Mouse (Mus musculus) 416B (cell line): ENCODE measurements around the gene Pla2g1b.

Experiments used
- DNase-seq: peaks from one replicate; pipeline ENCODE4 v3.0.0; 2011; ENCODE audit warnings: low read depth

The Pla2g1b gene

DNA sequence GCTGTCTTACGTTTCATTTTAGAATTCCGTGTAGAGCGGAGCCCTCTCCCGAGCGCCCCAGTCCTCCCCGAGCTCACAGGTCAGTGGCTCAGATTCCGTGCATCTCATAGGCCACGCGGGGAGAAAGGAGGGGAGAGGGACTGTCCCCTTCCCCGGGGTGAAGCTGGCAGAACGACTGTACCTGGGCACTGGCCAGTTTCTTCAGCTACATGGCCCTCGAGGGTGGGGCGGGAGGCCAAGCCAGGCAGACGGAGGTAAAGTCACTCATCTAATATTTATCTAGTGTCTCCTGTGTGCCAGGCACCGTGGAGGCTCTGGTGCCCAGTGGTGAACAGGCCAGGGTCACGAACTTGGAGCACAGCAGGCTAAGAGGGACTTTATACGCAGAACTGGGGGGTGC lies 19.0 kb upstream of the Pla2g1b start:
- no peak for DNase-seq

- DNase-seq, result no peak
Observed at GRCm38 (mm10) chr5:115449247-115449646, 16.8 kb upstream of the Pla2g1b start.

- DNase-seq, result no peak
Observed at GRCm38 (mm10) chr5:115450410-115451317, 15.4 kb upstream of the Pla2g1b start.

DNA sequence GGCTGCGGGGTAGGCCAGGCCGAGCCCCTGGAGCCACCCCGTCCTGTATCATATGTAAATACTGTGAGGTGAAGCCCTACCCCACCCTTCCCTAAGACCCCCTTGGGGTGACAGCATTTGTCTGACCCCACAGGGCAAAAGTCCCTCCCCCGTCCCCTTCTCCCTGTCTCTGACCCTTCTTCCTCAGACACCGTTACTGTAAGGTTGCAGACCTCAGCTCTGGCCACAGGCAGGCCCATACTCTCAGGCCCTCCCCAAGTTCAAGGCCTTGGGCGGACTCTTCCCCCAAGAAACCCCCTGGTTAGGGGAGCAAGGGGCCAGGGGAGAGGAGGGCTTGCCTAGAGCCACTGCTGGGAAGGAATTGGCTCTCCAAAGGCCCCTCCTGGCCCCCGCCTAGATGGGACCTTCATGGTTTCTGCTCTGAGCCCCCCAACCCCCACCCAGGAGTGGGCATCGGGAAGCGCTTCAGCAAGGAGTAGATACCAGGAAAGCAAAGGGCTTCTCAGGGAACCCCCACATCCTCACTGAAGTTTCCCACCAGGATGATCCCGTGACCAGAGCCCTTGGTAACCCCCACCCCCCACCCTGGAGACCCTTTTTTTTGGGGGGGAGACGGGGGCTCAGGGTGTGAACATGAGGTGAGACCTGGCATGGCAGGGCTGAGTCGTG lies 11.5 kb upstream of the Pla2g1b start:
- DNase-seq, result no peak

DNA sequence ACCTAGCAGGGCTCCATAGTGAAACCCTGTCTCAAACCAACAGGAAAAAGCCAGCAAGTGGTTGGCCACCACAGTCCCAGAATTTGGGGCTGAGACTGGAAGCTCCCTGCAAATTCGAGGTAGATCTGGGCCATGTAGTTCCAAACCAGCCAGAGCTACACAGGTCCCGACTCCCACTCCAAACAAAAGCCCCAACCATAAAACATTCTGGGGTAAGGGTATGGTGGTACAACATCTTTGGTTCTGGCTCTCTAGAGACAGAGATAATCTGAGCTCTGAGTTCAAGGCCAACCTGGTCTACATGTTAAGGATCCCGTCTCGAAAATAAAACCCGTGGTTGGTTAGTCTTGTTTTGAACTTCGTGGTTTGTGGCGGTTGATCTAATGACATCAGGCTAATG lies 10.2 kb upstream of the Pla2g1b start:
- no peak for DNase-seq

DNA sequence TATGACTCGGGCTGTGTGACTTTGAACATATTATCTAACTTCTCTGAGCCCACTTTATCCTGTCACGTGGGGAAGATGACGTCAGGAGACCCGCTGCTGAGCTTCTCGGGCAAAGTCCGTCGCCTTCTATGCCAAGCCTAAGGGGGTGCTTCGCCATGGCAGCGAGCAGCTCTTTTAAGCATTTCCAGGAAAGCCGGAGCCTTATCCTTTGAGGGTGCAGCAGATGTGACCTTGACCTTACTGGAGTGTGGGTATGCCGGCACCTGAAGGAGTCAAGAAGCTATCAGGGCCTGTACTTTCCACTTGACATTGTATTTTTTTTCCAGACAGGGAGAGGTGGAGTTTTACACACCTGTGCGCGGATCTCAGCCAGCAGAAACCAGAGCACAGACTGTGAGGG lies 7.1 kb upstream of the Pla2g1b start:
- DNase-seq, result no peak

GRCm38 (mm10) chr5:115464408-115465115 lies 1.5 kb upstream of the Pla2g1b start:
- DNase-seq, result no peak

- peak; percentile 91 for DNase-seq
Observed at GRCm38 (mm10) chr5:115469791-115470190, 3.7 kb downstream of the Pla2g1b start.

GRCm38 (mm10) chr5:115470766-115471531 lies 4.9 kb downstream of the Pla2g1b start:
- peak; percentile 72 for DNase-seq

DNA sequence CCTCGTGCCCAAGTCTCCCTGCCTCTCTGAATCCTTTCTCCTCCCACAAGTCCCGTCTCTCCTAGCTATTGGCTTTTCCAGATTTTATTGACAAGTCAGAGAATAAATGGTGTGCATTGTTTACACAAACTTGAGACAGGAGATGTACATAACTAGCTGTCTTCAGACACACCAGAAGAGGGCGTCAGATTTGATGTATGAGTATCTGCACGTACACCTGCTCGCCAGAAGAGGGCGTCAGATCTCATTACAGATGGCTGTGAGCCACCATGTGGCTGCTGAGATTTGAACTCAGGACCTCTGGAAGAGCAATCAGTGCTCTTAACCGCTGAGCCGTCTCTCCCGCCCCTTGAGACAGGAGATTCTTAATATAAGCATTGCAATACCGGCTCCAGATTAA lies 7.1 kb downstream of the Pla2g1b start:
- DNase-seq, result peak; percentile 36

DNA sequence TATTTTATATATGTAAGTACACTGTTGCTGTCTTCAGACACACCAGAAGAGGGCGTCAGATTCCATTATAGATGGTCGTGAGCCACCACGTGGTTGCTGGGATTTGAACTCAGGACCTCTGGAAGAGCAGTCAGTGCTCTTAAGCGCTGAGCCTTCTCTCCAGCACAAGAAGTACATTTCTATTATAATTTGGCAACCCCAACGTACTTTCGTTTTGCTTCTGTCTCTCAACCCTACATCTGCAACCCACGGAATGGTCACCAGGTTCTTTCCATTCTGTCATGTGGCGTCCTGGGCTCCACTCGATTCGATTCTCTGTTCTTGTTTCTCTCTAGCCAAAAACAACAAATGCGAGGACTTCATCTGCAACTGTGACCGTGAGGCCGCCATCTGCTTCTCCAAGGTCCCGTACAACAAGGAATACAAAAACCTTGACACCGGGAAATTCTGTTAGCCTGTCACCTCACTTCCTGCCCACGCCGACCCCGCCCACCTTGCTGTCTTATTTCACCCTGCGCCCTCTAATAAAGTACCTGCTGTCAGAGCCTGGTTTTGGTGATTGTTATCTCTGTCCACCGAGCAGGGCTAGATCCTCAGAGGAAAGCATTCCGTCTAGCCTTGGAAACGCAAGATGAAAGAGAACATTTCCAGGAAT lies 8.2 kb downstream of the Pla2g1b start:
- DNase-seq, result peak; percentile 46

DNA sequence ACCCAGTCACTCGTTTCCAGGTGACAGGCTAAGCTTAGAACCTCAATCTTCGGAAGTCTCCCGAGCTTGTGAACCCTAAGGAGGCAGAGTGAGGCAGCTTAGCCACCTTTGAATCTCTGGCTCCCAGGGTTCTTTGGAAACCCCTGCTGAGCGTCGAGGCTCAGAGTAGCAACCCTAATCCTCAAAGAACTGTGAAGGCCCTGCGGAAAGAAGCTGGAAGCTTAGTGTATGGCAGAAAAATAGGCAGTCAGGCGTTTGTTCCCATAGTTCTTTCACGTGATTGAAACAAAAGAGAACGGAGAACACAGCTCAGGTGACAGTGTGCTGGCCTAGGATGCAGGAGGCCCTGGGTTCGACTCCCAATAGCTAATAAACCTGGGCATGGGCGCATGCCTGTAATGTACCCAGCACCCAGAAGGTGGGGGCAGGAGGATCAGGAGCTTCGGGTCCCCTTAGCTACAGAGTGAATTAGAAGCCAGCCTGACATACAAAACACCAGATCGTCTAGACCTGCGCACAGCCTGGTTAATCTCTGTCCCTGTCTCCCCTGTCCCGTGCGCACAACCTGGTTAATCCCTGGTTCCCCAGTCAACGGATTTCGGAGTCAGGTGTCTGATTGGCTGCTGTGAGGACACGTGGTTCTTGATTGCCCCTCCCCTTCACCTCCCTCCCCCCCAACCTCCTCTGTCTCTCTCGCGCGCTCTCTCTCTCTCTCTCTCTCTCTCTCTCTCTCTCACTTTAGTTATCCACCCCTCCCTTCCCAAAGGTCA lies 9.5 kb downstream of the Pla2g1b start:
- DNase-seq, result no peak

DNA sequence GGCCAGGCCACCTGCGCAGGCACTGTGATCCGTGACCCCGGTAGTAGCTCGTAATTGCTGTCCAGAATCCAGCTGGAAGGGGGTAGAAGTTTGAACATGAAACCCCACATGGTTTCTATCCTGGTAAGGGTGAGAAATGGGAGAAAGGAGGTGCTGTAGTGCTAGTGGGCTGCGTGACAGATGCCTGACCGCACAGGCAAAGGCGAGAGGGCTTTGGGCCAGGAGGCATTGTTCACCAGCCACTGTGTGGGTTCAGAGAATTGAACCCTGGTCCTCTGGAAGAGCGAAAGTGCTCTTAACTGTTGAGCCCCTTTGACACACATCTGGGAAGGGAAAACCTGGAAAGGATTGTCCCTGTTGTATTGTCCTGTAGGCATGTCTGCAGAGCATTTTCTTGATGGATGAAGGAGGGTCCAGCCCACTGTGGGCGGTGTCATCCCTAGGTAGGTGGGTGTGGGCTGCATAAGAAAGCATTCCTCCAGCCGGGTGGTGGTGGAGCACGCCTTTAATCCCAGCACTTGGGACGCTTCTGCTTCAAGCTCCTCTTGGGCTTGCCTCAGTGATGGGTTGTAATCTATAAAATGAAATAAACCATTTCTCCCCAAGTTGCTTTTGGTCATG lies 10.2 kb downstream of the Pla2g1b start:
- DNase-seq, result no peak

GRCm38 (mm10) chr5:115479561-115479960 lies 13.5 kb downstream of the Pla2g1b start:
- DNase-seq, result no peak

DNA sequence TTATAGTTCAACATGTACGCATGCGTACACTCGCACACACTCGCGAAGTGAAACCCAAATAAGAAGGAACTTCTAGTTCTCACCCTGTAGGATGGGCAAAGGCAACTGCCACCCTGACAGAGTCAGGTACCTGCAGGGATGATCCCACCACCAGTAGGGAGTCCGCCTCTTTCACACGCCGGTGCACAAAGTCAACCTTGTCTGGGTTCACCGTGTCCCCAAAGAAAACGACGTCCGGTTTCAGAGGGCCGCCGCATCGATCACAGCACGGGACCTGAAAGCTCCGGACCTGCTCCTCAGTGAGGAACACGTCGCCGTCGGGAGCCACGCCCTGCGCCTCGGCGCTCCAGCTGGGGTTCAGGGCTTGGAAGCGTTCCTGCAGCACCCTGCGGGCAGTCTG lies 14.0 kb downstream of the Pla2g1b start:
- no peak for DNase-seq

DNA sequence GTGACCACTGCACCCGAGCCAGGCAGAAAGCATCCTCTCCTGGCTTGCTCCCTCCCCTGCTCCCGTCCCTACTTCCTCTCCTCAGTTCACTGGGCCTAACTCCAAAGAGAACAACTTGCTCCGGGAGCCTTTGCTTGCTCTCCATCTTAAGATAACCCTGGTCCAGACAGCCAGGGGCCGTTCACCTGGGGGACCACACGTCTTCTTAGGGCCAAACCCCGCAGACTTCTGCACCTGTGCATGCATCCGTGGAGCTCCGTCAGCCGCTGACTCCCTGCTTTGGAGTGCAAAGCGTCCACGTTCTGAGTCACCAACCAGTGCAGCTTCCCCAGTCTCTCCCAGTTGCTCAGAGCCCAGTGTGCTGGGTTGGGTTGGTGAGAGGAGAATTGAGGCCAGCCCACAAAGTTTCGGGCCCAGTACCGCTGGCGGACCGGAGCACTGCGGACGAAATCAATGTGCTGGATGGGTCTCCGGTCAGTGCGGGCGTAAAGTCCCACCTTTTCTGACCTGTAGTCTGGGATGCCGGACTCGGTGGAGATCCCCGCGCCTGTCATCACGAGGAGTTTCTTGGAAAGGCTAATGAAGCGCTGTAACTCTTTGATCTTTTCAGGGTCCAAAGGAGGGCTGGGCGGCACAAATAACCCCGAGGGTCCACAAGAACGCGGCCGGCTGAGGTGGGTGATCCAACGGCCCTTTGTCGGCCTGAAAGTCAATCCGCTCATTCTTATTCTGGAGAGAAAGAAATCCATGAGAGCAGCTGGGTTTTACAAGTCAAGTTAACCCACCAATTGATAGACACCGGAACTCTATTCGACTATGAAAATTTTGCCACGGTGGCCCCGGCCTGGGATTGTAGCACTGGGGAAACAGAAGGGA lies 16.6 kb downstream of the Pla2g1b start:
- no peak for DNase-seq

DNA sequence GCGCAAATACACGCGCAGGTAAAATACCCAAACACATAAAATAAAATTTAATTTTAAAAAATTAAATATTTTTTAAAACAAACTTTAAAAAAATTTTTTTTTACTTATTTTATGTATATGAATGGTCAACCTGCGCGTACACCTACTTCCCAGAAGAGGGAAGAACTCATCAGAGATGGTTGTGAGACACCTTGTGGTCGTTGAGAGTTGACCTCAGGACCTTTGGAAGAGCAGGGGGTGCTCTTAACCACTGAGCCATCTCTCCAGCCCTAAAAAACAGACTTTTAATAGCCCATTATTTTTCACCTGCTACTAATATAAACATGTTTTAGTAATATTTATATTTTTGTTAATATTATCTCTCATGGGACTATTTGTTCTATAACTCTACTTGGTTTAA lies 17.3 kb downstream of the Pla2g1b start:
- peak; percentile 71 for DNase-seq

GRCm38 (mm10) chr5:115483947-115484920 lies 18.2 kb downstream of the Pla2g1b start, which contains the start of gene Sirt4:
Gene Sirt4, minus strand, starts transcription at chr5:115484725.
- DNase-seq, result peak; percentile 99
